Mouse (Mus musculus) spleen, adult 2 months (tissue): Measurements from ENCODE around the gene Gm11037. TPM values are rescaled to one million over a fixed set of nuclear protein-coding genes. Genes with fewer than 3 reads are reported as not detected.

Experiments used
- DNase-seq, 2 experiments: peaks; one replicate each; pipeline versions ENCODE4 v3.0.0 to v3.0.0-alpha.2; 2012 to 2021; ENCODE audit warnings: low spot score in 2 of 2, low read depth in 1 of 2
- H3K27ac ChIP-seq: fragments of 200-500 bp; 2 replicates; pipeline ENCODE4 v1.5.1; 2012; ENCODE audit warnings: low read length, inconsistent platforms; ENCODE audit not compliant: insufficient read depth
- H3K27me3 ChIP-seq: fragments of 200-500 bp; 2 replicates; pipeline ENCODE4 v1.6.1; 2012; ENCODE audit warnings: mild to moderate bottlenecking, moderate library complexity, low read length, inconsistent platforms; ENCODE audit not compliant: control insufficient read depth, insufficient read depth
- H3K36me3 ChIP-seq: fragments of 200-500 bp; 2 replicates; pipeline ENCODE4 v1.6.1; 2012; ENCODE audit warnings: mild to moderate bottlenecking, low read length, inconsistent platforms; ENCODE audit not compliant: control insufficient read depth, insufficient read depth
- H3K4me1 ChIP-seq: fragments of 200-500 bp; 2 replicates; pipeline ENCODE4 v1.6.1; 2011; ENCODE audit warnings: inconsistent platforms; ENCODE audit not compliant: control insufficient read depth, insufficient read depth, insufficient read length
- H3K4me3 ChIP-seq: fragments of 200-500 bp; 2 replicates; pipeline ENCODE4 v1.5.1; 2011; ENCODE audit warnings: mild to moderate bottlenecking, inconsistent platforms; ENCODE audit not compliant: insufficient read depth, insufficient read length; ENCODE audit errors: extremely low read depth
- CTCF ChIP-seq: fragments of 200-500 bp; IDR thresholded peaks from 2 replicates; pipeline ENCODE4 v1.5.1; 2011; ENCODE audit warnings: mild to moderate bottlenecking, inconsistent platforms; ENCODE audit not compliant: insufficient read depth, insufficient read length, insufficient replicate concordance; ENCODE audit errors: extremely low read depth
- POLR2A ChIP-seq: fragments of 200-500 bp; IDR thresholded peaks from 2 replicates; pipeline ENCODE4 v1.6.1; 2011; ENCODE audit warnings: low read depth, low read length, inconsistent platforms
- WGBS: fragments of 180-500 bp; shearing (Covaris S2); methylation state at CpG from one replicate; pipeline ENCODE4 v1.1.7; 2018; 5-methylcytosine and 5-hydroxymethylcytosine counted together
- polyA plus RNA-seq: library from polyadenylated mRNA; depleted of rRNA; stranded (reverse); fragments of >200 nt; gene quantifications from 2 replicates; pipeline ENCODE4 v1.2.3, GENCODE M21; 2012

Gm11037 gene
- polyA plus RNA-seq, 1 experiment = not detected

DNA sequence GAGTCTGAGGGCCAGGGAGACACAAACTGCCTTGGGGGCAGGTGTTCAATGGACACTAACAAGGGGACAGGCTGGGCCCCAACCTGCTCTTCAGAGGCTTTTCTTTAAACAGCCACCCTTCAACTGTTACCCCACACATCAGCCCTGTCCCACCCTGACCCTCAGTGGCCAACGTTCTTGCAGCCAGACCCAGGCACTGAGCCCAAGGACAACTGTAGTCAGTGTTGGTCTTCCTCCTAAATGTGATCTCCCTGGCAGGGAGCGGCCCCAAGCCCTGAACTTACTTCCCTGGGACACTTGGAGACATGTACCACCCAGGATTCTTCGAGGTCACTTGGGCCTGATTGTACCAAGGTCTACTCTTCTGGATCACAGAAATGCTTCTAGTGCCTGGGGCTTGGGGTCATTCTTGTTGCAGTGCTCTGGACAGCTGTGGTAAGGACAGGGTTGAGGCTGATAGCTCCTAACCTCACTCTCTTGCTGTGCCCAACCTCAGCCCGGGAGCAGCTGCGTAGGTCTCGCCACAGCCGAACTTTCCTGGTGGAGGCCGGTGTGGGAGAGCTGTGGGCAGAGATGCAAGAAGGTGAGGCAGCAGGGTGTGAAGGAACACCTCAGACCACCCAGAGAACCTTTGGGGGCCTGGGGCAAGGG, 8.2 kb downstream of the Gm11037 start:
- 90% methylated on average over 8 of the region's 8 CpGs for WGBS
- no peak for TF ChIP-seq CTCF
- TF ChIP-seq POLR2A = no peak
- Histone ChIP-seq H3K27me3 (no peaks in the 10 kb centered on the region), H3K36me3 (no peaks in the 10 kb centered on the region; the same call in 1 of the 2 replicates), H3K4me1 (no peaks in the 10 kb centered on the region), H3K27ac (no peak overlapping the region), H3K4me3 (no peak overlapping the region)
- no peak for DNase-seq

DNA sequence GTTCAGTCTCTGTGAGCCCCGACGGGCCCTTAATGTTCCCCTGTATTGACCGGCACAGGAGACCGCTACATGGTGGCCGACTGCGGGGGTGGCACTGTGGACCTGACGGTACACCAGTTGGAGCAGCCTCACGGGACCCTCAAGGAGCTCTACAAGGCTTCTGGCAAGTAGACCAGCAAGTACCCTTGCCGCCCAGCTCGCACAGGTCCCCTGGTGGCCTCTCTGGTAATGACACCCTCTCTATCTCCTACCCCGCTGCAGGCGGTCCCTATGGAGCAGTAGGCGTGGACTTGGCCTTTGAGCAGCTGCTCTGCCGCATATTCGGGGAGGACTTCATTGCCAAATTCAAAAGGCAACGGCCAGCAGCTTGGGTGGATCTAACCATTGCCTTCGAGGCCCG, 9.3 kb downstream of the Gm11037 start:
- H3K4me3 ChIP-seq = no peak overlapping the region

DNA sequence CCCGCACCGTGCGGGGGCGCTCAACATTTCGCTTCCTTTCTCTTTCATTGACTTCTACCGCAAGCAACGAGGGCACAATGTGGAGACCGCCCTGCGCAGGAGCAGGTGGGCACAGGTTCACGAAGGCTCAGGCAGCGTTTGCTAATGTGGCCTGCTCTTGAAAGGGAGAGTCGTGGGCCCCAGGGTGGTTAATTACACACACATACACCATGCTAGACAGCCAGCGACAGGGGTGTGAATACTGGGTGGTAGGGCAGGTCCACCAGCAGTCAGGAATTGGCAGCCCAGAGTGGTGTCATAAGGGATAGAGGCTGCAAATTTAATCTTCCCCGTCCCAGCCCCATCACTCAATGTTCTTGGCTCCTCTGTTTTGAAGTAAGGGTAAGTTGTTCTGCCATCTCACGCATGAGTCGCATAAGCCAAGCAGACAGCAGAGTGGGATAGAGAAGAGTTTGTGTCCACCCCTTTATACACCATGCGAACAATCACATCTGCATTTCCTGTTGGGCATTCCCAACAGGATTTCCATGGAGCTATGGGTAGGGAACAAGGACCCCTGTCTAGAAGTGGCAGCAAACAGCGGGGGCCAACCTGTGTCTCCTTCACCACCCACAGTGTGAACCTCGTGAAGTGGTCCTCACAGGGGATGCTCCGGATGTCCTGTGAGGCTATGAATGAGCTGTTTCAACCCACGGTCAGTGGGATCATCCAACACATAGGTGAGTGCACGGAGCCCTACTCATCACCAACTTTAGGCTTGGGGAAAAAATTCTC, 9.9 kb downstream of the Gm11037 start:
- H3K4me1 ChIP-seq = no peaks in the 10 kb centered on the region
- no peak overlapping the region for H3K27ac ChIP-seq
- H3K4me3 ChIP-seq = no peak overlapping the region
- TF ChIP-seq POLR2A (no peak), CTCF (no peak)
- DNase-seq = no peak
- peaks cover 7% of the 10 kb centered on the region; the same call in 1 of the 2 replicates for H3K36me3 ChIP-seq
- WGBS = 95% methylated on average over 22 of the region's 22 CpGs
- H3K27me3 ChIP-seq = no peaks in the 10 kb centered on the region

More for the DNA sequence above, 9.3 kb downstream of the Gm11037 start:
- Histone ChIP-seq H3K27me3 (no peaks in the 10 kb centered on the region), H3K4me1 (no peaks in the 10 kb centered on the region), H3K36me3 (peaks cover 4% of the 10 kb centered on the region; the same call in 1 of the 2 replicates), H3K27ac (no peak overlapping the region)
- 57% methylated on average over 18 of the region's 18 CpGs for WGBS
- peak; percentile 7 to 46 for DNase-seq
- TF ChIP-seq POLR2A (no peak), CTCF (peak; percentile 63; the same call in 1 of the 2 replicates)

DNA sequence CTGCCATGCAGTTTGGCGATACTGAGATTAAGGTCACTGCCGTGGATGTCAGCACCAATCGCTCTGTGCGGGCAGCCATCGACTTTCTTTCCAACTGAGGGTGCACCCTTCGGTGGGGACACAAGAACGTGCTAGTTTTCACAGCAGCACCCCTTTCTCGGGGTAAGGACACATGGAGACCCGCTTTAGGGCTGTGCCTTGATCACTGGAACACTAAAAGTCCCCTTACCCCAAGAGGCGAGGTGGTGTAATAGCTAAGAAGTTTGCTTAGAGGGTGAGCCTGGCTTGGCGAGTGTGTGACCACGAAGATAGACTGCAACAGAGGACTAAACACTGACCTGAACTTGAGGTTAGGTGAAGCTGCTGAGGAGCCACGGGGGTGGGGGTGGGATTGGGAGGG, 11.8 kb downstream of the Gm11037 start:
- DNase-seq = no peak
- H3K27ac ChIP-seq = no peak overlapping the region
- H3K4me3 ChIP-seq = no peak overlapping the region
- peaks cover 13% of the 10 kb centered on the region; the same call in 1 of the 2 replicates for H3K36me3 ChIP-seq
- H3K4me1 ChIP-seq = no peaks in the 10 kb centered on the region
- H3K27me3 ChIP-seq = no peaks in the 10 kb centered on the region
- 87% methylated on average over 13 of the region's 13 CpGs for WGBS
- TF ChIP-seq POLR2A (no peak), CTCF (no peak)

DNA sequence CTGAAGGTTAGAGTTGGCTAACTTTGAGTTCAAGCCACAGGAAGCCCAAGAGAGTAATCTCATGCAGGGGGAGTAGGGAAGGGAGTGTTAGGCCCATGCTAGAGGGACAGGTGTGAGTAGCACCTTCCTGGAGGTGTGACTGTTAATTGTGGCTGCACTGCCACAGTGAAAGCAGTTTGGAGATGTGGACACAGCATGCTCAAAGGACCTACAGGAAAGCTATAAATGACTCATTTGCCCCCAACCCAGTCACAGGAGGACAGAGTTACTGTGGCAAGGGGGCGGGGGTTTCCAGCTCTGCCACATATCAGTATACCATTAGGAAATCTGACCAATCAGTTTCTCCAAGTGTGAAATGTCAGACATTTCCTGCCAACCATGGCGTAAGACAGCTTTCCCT, 12.2 kb downstream of the Gm11037 start:
- Histone ChIP-seq H3K27ac (no peak overlapping the region), H3K36me3 (peaks cover 13% of the 10 kb centered on the region; the same call in 1 of the 2 replicates), H3K27me3 (no peaks in the 10 kb centered on the region), H3K4me1 (no peaks in the 10 kb centered on the region), H3K4me3 (no peak overlapping the region)
- WGBS = 91% methylated on average over 2 of the region's 2 CpGs
- no peak for TF ChIP-seq CTCF
- TF ChIP-seq POLR2A = no peak
- no peak for DNase-seq

DNA sequence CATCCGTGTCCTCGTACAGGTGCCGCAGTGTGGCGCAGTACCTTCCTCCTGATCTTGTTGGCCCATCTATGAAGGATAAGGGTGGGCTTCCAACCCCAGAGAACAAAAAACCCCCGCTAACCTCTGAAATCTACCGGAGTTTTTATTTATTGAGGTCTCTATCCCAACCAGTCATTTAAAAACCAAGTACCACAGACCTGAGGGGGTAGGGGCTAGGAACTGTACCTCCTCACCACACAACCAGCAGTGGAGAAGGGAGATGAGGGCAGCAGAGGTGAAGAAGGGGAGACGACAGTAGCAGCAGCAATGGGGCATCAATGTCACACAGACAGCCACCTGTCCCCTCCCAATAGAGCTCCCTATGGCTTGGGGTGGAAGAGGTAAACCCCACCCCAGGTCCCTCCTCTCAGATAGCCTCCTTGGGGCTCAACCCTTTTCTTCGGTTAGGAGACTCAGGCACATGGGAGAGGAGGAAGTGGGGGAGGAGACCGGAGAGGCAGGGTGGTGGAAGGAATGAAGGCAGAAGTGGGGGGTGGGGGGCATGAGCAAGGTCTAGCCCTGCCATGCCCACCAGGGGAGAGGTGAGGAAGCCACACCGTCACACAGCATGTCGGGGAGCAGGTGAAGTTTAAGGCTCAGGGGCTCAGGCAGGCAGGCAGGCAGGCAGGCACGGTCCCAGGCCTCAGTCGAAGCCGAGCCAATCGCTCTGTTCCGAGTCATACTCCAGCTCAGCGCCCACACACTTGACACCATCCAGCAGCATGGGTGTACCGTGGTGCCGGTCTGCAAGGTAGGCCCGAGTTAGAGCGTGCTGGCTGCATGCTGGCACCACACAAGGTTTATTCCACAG, 13.1 kb downstream of the Gm11037 start:
- Histone ChIP-seq H3K27ac (no peak overlapping the region), H3K27me3 (no peaks in the 10 kb centered on the region), H3K4me1 (no peaks in the 10 kb centered on the region), H3K36me3 (peaks cover 13% of the 10 kb centered on the region; the same call in 1 of the 2 replicates), H3K4me3 (no peak overlapping the region)
- DNase-seq = no peak
- 84% methylated on average over 21 of the region's 21 CpGs for WGBS
- TF ChIP-seq CTCF (no peak), POLR2A (no peak)
